Mouse (Mus musculus) ES-Bruce4 (cell line): ENCODE results near the gene Slc25a47. TPM values are rescaled to one million over a fixed set of nuclear protein-coding genes. Genes with fewer than 3 reads are reported as not detected.

Source experiments
- H3K27ac ChIP-seq: 2 replicates; pipeline ENCODE4 v1.5.1; 2012; ENCODE audit warnings: low read length, inconsistent platforms; ENCODE audit not compliant: insufficient read depth
- H3K27me3 ChIP-seq: 2 replicates; pipeline ENCODE4 v1.6.1; 2012; ENCODE audit warnings: mild to moderate bottlenecking, low read length, inconsistent platforms; ENCODE audit not compliant: control insufficient read depth, poor library complexity, insufficient read depth, severe bottlenecking
- H3K36me3 ChIP-seq: 2 replicates; pipeline ENCODE4 v1.6.1; 2012; ENCODE audit warnings: inconsistent platforms, mild to moderate bottlenecking, low read length, moderate library complexity; ENCODE audit not compliant: control insufficient read depth, poor library complexity, insufficient read depth, severe bottlenecking
- H3K4me1 ChIP-seq: one replicate; pipeline ENCODE4 v1.8.1; 2011; ENCODE audit warnings: low read length; ENCODE audit not compliant: control insufficient read depth, insufficient read depth
- H3K4me3 ChIP-seq: 2 replicates; pipeline ENCODE4 v1.5.1; 2011; ENCODE audit warnings: low read depth, mild to moderate bottlenecking, low read length
- H3K9ac ChIP-seq: 2 replicates; pipeline ENCODE4 v1.6.1; 2012; ENCODE audit warnings: low read depth, mild to moderate bottlenecking, inconsistent platforms; ENCODE audit not compliant: poor library complexity, severe bottlenecking
- H3K9me3 ChIP-seq: replicated peaks from 2 replicates; pipeline ENCODE4 v1.6.1; 2012; ENCODE audit warnings: mild to moderate bottlenecking, low read length, inconsistent platforms; ENCODE audit not compliant: control insufficient read depth, poor library complexity, insufficient read depth, severe bottlenecking
- CTCF ChIP-seq: IDR thresholded peaks from one replicate; pipeline ENCODE4 v1.8.1; 2011; ENCODE audit warnings: low read depth, low read length
- EP300 ChIP-seq: IDR thresholded peaks from 2 replicates; pipeline ENCODE4 v1.6.1; 2011; ENCODE audit warnings: low read depth, low read length; ENCODE audit not compliant: insufficient read depth
- POLR2A ChIP-seq: IDR thresholded peaks from one replicate; pipeline ENCODE4 v1.8.1; 2011; ENCODE audit warnings: low read length; ENCODE audit not compliant: insufficient read depth
- polyA plus RNA-seq: library from polyadenylated mRNA; stranded (reverse); fragments of >200 nt; gene quantifications from 2 replicates; pipeline ENCODE4 v1.2.4, GENCODE M21; 2011; ENCODE audit warnings: low read depth; ENCODE audit not compliant: missing spikeins, insufficient read depth, insufficient read length

The Slc25a47 gene
- polyA plus RNA-seq, 1 experiment, result 3.6 TPM

GRCm38 (mm10) chr12:108904276-108904653 is 68.4 kb downstream of the Slc25a47 start:
- Histone ChIP-seq H3K9me3 (no peaks in the 10 kb centered on the region), H3K4me1 (no peaks in the 10 kb centered on the region), H3K4me3 (no peak overlapping the region), H3K27me3 (no peaks in the 10 kb centered on the region), H3K9ac (no peak overlapping the region), H3K36me3 (no peaks in the 10 kb centered on the region), H3K27ac (no peak overlapping the region)
- TF ChIP-seq POLR2A, result no peak
- TF ChIP-seq CTCF, result no peak
- no peak for TF ChIP-seq EP300

GRCm38 (mm10) chr12:108905620-108906302 is 69.9 kb downstream of the Slc25a47 start:
- Histone ChIP-seq H3K4me3 (no peak overlapping the region), H3K9me3 (no peaks in the 10 kb centered on the region), H3K27me3 (no peaks in the 10 kb centered on the region), H3K9ac (no peak overlapping the region), H3K4me1 (no peaks in the 10 kb centered on the region), H3K27ac (no peak overlapping the region), H3K36me3 (no peaks in the 10 kb centered on the region)
- TF ChIP-seq POLR2A (no peak), CTCF (no peak), EP300 (no peak)

GRCm38 (mm10) chr12:108906398-108906797 is 70.6 kb downstream of the Slc25a47 start:
- Histone ChIP-seq H3K9me3 (no peaks in the 10 kb centered on the region), H3K27me3 (no peaks in the 10 kb centered on the region), H3K4me3 (no peak overlapping the region), H3K27ac (no peak overlapping the region), H3K36me3 (no peaks in the 10 kb centered on the region), H3K4me1 (no peaks in the 10 kb centered on the region), H3K9ac (no peak overlapping the region)
- no peak for TF ChIP-seq EP300

Other genes starting within 250 kb of the Slc25a47 start
- not detected in 2 replicates for gene Degs2, start 133.7 kb upstream of the Slc25a47 start, polyA plus RNA-seq
- gene Yy1, start 43.1 kb upstream of the Slc25a47 start, polyA plus RNA-seq, result 121 and 124 TPM in 2 replicates
- gene Slc25a29, start 163 bp upstream of the Slc25a47 start, polyA plus RNA-seq, result 0.51 and 0.79 TPM in 2 replicates
- 7.2 and 12.7 TPM in 2 replicates for gene Wdr25, start 57.6 kb downstream of the Slc25a47 start, polyA plus RNA-seq
- gene Wars, start 58.1 kb downstream of the Slc25a47 start, polyA plus RNA-seq, result 68.0 and 71.4 TPM in 2 replicates
- gene Begain, start 232.2 kb downstream of the Slc25a47 start, polyA plus RNA-seq, result 1.8 and 2.8 TPM in 2 replicates